In genomic region chr2:131820088-131820675, GRCm38 (mm10) we compare ENCODE assay signal across 8 mouse cellular contexts. TPM values are rescaled to one million over a fixed set of nuclear protein-coding genes. Genes with fewer than 3 reads are reported as not detected.
A peak's percentile ranks its signal among the peaks of the same experiment; 100 is the strongest.
DNase-seq lines count a peak whose midpoint lies in the region; ATAC-seq and TF ChIP-seq lines count a peak whose summit lies in the region.

No protein-coding gene starts in this region.

- 22% methylated on average over 14 of the region's 14 CpGs for WGBS in heart, embryonic 16.5 days
- 13% methylated on average over 14 of the region's 14 CpGs for WGBS in liver, embryonic 14.5 days (ENCODE audit: insufficient replicate concordance)
- WGBS in neural tube, embryonic 11.5 days: 24% methylated on average over 14 of the region's 14 CpGs
- 21% methylated on average over 14 of the region's 14 CpGs for WGBS in stomach, postnatal 0 days

- peaks cover under 1% of the 10 kb centered on the region; the same call in 1 of the 2 replicates for H3K27me3 ChIP-seq in heart, embryonic 16.5 days (ENCODE audit: control insufficient read depth, insufficient read depth, low read length)
- no peaks in the 10 kb centered on the region for H3K27me3 ChIP-seq in liver, embryonic 14.5 days (ENCODE audit: control insufficient read depth, insufficient read depth, low read length)
- H3K27me3 ChIP-seq in neural tube, embryonic 11.5 days (ENCODE audit: control insufficient read depth, insufficient read depth, low read length): no peaks in the 10 kb centered on the region
- no peaks in the 10 kb centered on the region for H3K27me3 ChIP-seq in stomach, postnatal 0 days (ENCODE audit: control insufficient read depth, insufficient read depth, low read length)

- peak overlapping the region; percentile 58 for H3K4me2 ChIP-seq in heart, embryonic 16.5 days (ENCODE audit: low read depth, low read length)
- peak overlapping the region; percentile 70 for H3K4me2 ChIP-seq in liver, embryonic 14.5 days (ENCODE audit: low read depth)
- H3K4me2 ChIP-seq in neural tube, embryonic 11.5 days (ENCODE audit: low read depth): peak overlapping the region; percentile 25; the same call in 1 of the 2 replicates
- peak overlapping the region; percentile 36 for H3K4me2 ChIP-seq in stomach, postnatal 0 days (replicated peaks; ENCODE audit: low read depth)

- peak overlapping the region; percentile 6 for H3K4me3 ChIP-seq in heart, embryonic 16.5 days (ENCODE audit: low read length)
- H3K4me3 ChIP-seq in liver, embryonic 14.5 days (ENCODE audit: insufficient read depth in 1 of 2, low read depth in 2 of 2, low read length in 2 of 2): peak overlapping the region; percentile 6 to 9; a peak in 1 of 4 replicates
- no peak overlapping the region for H3K4me3 ChIP-seq in neural tube, embryonic 11.5 days (ENCODE audit: low read depth, low read length)
- H3K4me3 ChIP-seq in stomach, postnatal 0 days (ENCODE audit: low read depth, low read length): no peak overlapping the region

- H3K27ac ChIP-seq in heart, embryonic 16.5 days (ENCODE audit: low read length): no peak overlapping the region
- peak overlapping the region; percentile 62 for H3K27ac ChIP-seq in liver, embryonic 14.5 days
- no peak overlapping the region for H3K27ac ChIP-seq in neural tube, embryonic 11.5 days (ENCODE audit: low read depth, low read length)
- no peak overlapping the region for H3K27ac ChIP-seq in stomach, postnatal 0 days (replicated peaks)

- H3K4me1 ChIP-seq in heart, embryonic 16.5 days (ENCODE audit: control insufficient read depth, insufficient read depth, low read length): peaks cover 3% of the 10 kb centered on the region; the same call in 1 of the 2 replicates
- peaks cover 26 to 28% of the 10 kb centered on the region in 2 experiments for H3K4me1 ChIP-seq in liver, embryonic 14.5 days (replicated peaks; ENCODE audit: control insufficient read depth in 2 of 2, insufficient read depth in 2 of 2, low read length in 1 of 2)
- no peaks in the 10 kb centered on the region for H3K4me1 ChIP-seq in neural tube, embryonic 11.5 days (ENCODE audit: control insufficient read depth, insufficient read depth, low read length)
- no peaks in the 10 kb centered on the region for H3K4me1 ChIP-seq in stomach, postnatal 0 days (replicated peaks; ENCODE audit: control insufficient read depth, insufficient read depth)

- H3K36me3 ChIP-seq in heart, embryonic 16.5 days (ENCODE audit: control insufficient read depth, insufficient read depth): no peaks in the 10 kb centered on the region
- H3K36me3 ChIP-seq in liver, embryonic 14.5 days (replicated peaks; ENCODE audit: control insufficient read depth, insufficient read depth, low read depth): no peaks in the 10 kb centered on the region
- no peaks in the 10 kb centered on the region for H3K36me3 ChIP-seq in neural tube, embryonic 11.5 days (ENCODE audit: control insufficient read depth, insufficient read depth, low read length)
- no peaks in the 10 kb centered on the region for H3K36me3 ChIP-seq in stomach, postnatal 0 days (ENCODE audit: control insufficient read depth, insufficient read depth, low read length)

- no peak overlapping the region for H3K9ac ChIP-seq in heart, embryonic 16.5 days (ENCODE audit: low read length)
- peak overlapping the region; percentile 42 for H3K9ac ChIP-seq in liver, embryonic 14.5 days (replicated peaks)
- H3K9ac ChIP-seq in neural tube, embryonic 11.5 days (ENCODE audit: low read length): no peak overlapping the region; the same call in 1 of the 2 replicates
- no peak overlapping the region for H3K9ac ChIP-seq in stomach, postnatal 0 days (ENCODE audit: low read length)

- TF ChIP-seq CTCF in liver, embryonic 14.5 days (IDR thresholded peaks at IDR 0.05; ENCODE audit: low read depth): peak; percentile 86
- peak; percentile 95 for TF ChIP-seq CTCF in stomach, postnatal 0 days (IDR thresholded peaks at IDR 0.05; ENCODE audit: low read depth)

- peak; percentile 67; the same call in 1 of the 2 replicates for ATAC-seq in heart, embryonic 16.5 days (replicated peaks; ENCODE audit: extremely low read depth, insufficient read depth, low FRiP score)
- peak; percentile 73 for ATAC-seq in liver, embryonic 14.5 days (ENCODE audit: insufficient read depth)
- ATAC-seq in neural tube, embryonic 11.5 days (ENCODE audit: insufficient read depth, low FRiP score, low TSS enrichment): no peak; the same call in 1 of the 2 replicates
- peak; percentile 53; the same call in 1 of the 2 replicates for ATAC-seq in stomach, postnatal 0 days (ENCODE audit: low FRiP score, low TSS enrichment)

- H3K9me3 ChIP-seq in heart, embryonic 16.5 days (replicated peaks; ENCODE audit: control insufficient read depth, low read length): no peaks in the 10 kb centered on the region
- H3K9me3 ChIP-seq in liver, embryonic 14.5 days (ENCODE audit: control insufficient read depth, low read length): no peaks in the 10 kb centered on the region
- H3K9me3 ChIP-seq in neural tube, embryonic 11.5 days (ENCODE audit: control insufficient read depth, low read length): no peaks in the 10 kb centered on the region
- H3K9me3 ChIP-seq in stomach, postnatal 0 days (ENCODE audit: control insufficient read depth, low read length): no peaks in the 10 kb centered on the region

- no peak for TF ChIP-seq EP300 in liver, embryonic 14.5 days (IDR thresholded peaks at IDR 0.05; ENCODE audit: low read depth)
- no peak for TF ChIP-seq EP300 in stomach, postnatal 0 days (optimal IDR thresholded peaks at IDR 0.05)

- peak; percentile 88 for DNase-seq in CD4-positive, CD25-positive, alpha-beta regulatory T cell, adult 2 months (ENCODE audit: low read depth, low spot score)
- DNase-seq in brain, embryonic 18.5 days (ENCODE audit: low read depth, low spot score): peak; percentile 70
- DNase-seq in fibroblast of lung, adult 2 months (ENCODE audit: low read depth): peak; percentile 56
- DNase-seq in kidney, postnatal 25 days: peak; percentile 71 to 84
- peak; percentile 74 to 84 (median 74) for DNase-seq in liver, embryonic 14.5 days (ENCODE audit: low read depth in 3 of 3, low spot score in 3 of 3)
- peak; percentile 78 for DNase-seq in neural tube, embryonic 11.5 days (ENCODE audit: low spot score)
- DNase-seq in stomach, postnatal 0 days (ENCODE audit: low spot score): peak; percentile 82

RNA-seq across cellular contexts. Expression of gene Erv3, which starts 39.4 kb away (rescaled TPM):
- not detected in 2 replicates for polyA plus RNA-seq in heart, embryonic 16.5 days (2015; fragmentation: Nextera tagmentation; extraction: Ambion mirVana)
- 0.01 and 0.02 TPM in 2 replicates for polyA plus RNA-seq in liver, embryonic 14.5 days (2012; rRNA removed)
- not detected in 2 replicates for polyA plus RNA-seq in liver, embryonic 14.5 days (2014; fragmentation: Nextera tagmentation; extraction: Ambion mirVana)
- not detected in 2 replicates for polyA plus RNA-seq in neural tube, embryonic 11.5 days (2014; fragmentation: Nextera tagmentation; extraction: Ambion mirVana)
- 0.02 TPM in 1 of 2 replicates, not detected in the other for polyA plus RNA-seq in stomach, postnatal 0 days (2015; fragmentation: Nextera tagmentation; extraction: Ambion mirVana)

Comparison
In these comparisons a context has a peak if more than half of its experiments do, and no peak if none do; other contexts are left out.
1. H3K4me3 ChIP-seq: peak in heart, embryonic 16.5 days (single experiment) and liver, embryonic 14.5 days (2 of 2); none in neural tube, embryonic 11.5 days (single experiment) and stomach, postnatal 0 days (single experiment).
2. Peak in every context shown above with its lines, with median percentiles within 50 percentile points of each other: DNase-seq and H3K4me2 ChIP-seq.